Mouse (Mus musculus): ENCODE measurements at regions not wholly inside any gene's neighbourhood (a gene's known extent, or its start where the extent isn't known, plus 50 kb on each side); places are given as distances from the start of the nearest gene placed in this dataset.
A peak's percentile ranks its signal among the peaks of the same experiment; 100 is the strongest.

GRCm38 (mm10) chr10:26434586-26434985 lies 58.8 kb upstream of the L3mbtl3 start:
- DNase-seq (ENCODE audit: low spot score) = no peak

GRCm38 (mm10) chr10:26440720-26441119 lies 64.9 kb upstream of the L3mbtl3 start:
- DNase-seq (ENCODE audit: low spot score) = no peak

GRCm38 (mm10) chr10:26484311-26484710 lies 108.5 kb upstream of the L3mbtl3 start:
- DNase-seq (ENCODE audit: low spot score) = no peak

- DNase-seq (ENCODE audit: low spot score) = no peak
Observed at GRCm38 (mm10) chr10:26491351-26491750, 115.6 kb upstream of the L3mbtl3 start.

- DNase-seq (ENCODE audit: low spot score) = no peak
Observed at GRCm38 (mm10) chr10:26492146-26492545, 116.4 kb upstream of the L3mbtl3 start.

- DNase-seq (ENCODE audit: low spot score) = no peak
Observed at GRCm38 (mm10) chr10:26492856-26493484, 117.2 kb upstream of the L3mbtl3 start.

- no peak for DNase-seq (ENCODE audit: low spot score)
Observed at GRCm38 (mm10) chr10:26493801-26494200, 118.0 kb upstream of the L3mbtl3 start.

GRCm38 (mm10) chr10:26494380-26494781 lies 118.6 kb upstream of the L3mbtl3 start:
- DNase-seq (ENCODE audit: low spot score) = peak; percentile 20

- DNase-seq (ENCODE audit: low spot score) = no peak
Observed at GRCm38 (mm10) chr10:26500265-26500935, 124.6 kb upstream of the L3mbtl3 start.

GRCm38 (mm10) chr10:26520879-26521278 lies 145.1 kb upstream of the L3mbtl3 start:
- DNase-seq (ENCODE audit: low spot score) = no peak

- no peak for DNase-seq (ENCODE audit: low spot score)
Observed at GRCm38 (mm10) chr10:26525848-26526546, 150.2 kb upstream of the L3mbtl3 start.

- no peak for DNase-seq (ENCODE audit: low spot score)
Observed at GRCm38 (mm10) chr10:26540189-26540588, 164.4 kb upstream of the L3mbtl3 start.

GRCm38 (mm10) chr10:26544061-26544460 lies 168.3 kb upstream of the L3mbtl3 start:
- no peak for DNase-seq (ENCODE audit: low spot score)

- no peak for DNase-seq (ENCODE audit: low spot score)
Observed at GRCm38 (mm10) chr10:26544796-26545195, 169.0 kb upstream of the L3mbtl3 start.

GRCm38 (mm10) chr10:26556246-26556645 lies 180.5 kb upstream of the L3mbtl3 start:
- DNase-seq (ENCODE audit: low spot score) = no peak

- DNase-seq (ENCODE audit: low spot score) = no peak
Observed at GRCm38 (mm10) chr10:26558118-26558517, 182.3 kb upstream of the L3mbtl3 start.

- DNase-seq (ENCODE audit: low spot score) = no peak
Observed at GRCm38 (mm10) chr10:26559323-26559722, 183.6 kb upstream of the L3mbtl3 start.

- no peak for DNase-seq (ENCODE audit: low spot score)
Observed at GRCm38 (mm10) chr10:26560456-26560855, 184.7 kb upstream of the L3mbtl3 start.

- DNase-seq (ENCODE audit: low spot score) = no peak
Observed at GRCm38 (mm10) chr10:26564462-26564861, 188.7 kb upstream of the L3mbtl3 start.

GRCm38 (mm10) chr10:26567613-26568012 lies 185.6 kb upstream of the Arhgap18 start:
- no peak for DNase-seq (ENCODE audit: low spot score)

GRCm38 (mm10) chr10:26570468-26570867 lies 182.8 kb upstream of the Arhgap18 start:
- no peak for DNase-seq (ENCODE audit: low spot score)

GRCm38 (mm10) chr10:26571377-26571776 lies 181.8 kb upstream of the Arhgap18 start:
- no peak for DNase-seq (ENCODE audit: low spot score)

GRCm38 (mm10) chr10:26576153-26576552 lies 177.1 kb upstream of the Arhgap18 start:
- no peak for DNase-seq (ENCODE audit: low spot score)

Measured in layer of hippocampus, adult 9-10 months (tissue).